Mouse (Mus musculus) layer of hippocampus, adult 2 months (tissue): Measurements from ENCODE around the gene Tpcn2. TPM values are rescaled to one million over a fixed set of nuclear protein-coding genes. Genes with fewer than 3 reads are reported as not detected.

Experiments
- DNase-seq, 2 experiments: peaks; one replicate each; pipeline ENCODE4 v3.0.0; 2022; ENCODE audit warnings: low spot score in 2 of 2
- H3K27ac ChIP-seq: fragments of 200-600 bp; 2 replicates; pipeline ENCODE4 v1.8.1; 2022
- H3K4me3 ChIP-seq: fragments of 200-600 bp; 2 replicates; pipeline ENCODE4 v1.8.1; 2022; ENCODE audit warnings: mild to moderate bottlenecking
- CTCF ChIP-seq: fragments of 200-600 bp; conservative IDR thresholded peaks from 2 replicates; pipeline ENCODE4 v1.8.1; 2022; ENCODE audit warnings: antibody characterized with exemption, mild to moderate bottlenecking, moderate library complexity
- total RNA-seq, 2 experiments: library from RNA; stranded (reverse); gene quantifications; 2 replicates each; pipeline ENCODE4 v1.2.3; 2021

The Tpcn2 gene
- total RNA-seq, 2 experiments from 2014 or later, result 5.8 to 8.3 TPM

DNA sequence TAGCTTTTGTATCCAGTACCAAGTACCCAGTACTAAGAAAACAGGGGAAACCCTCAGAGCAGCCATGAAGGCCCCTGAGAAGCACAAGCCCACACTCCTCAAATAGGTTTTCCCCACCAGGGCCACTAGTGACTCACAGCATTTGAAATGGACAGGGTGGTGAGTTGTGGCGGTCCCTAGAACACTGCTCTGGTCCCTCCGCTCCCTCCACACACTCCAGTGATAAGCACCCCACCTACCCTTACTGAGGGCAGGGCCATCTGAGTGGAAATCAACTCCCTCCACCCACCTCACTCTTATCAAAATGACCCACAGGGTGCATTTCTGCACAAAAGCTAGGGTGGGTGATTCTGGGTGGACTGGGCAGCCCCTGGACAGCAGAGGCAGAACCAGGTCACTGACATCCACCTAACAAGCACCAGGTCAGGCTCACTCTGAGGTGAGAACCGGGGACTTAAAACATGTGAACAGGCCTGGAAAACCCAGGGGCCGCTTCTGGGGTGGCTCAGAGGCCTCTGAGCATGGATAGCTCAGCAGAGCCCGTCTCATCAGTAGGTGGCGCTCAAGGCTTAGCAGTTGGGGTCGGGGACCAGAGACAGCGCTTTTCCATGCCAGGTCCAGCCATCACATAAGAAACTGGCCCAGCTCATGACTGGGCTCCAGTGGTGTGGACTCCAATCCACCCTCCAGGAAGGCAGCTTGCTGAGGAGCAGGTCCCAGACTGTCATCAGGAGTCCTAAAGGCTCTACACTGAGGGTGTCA lies 30.9 kb downstream of the Tpcn2 start:
- Histone ChIP-seq H3K4me3 (no peak overlapping the region), H3K27ac (no peak overlapping the region)
- DNase-seq, result peak; percentile 75 to 91
- peak; percentile 99 for TF ChIP-seq CTCF

GRCm38 (mm10) chr7:145250225-145250624 lies 33.6 kb downstream of the Tpcn2 start:
- no peak overlapping the region for H3K27ac ChIP-seq
- H3K4me3 ChIP-seq, result no peak overlapping the region
- no peak for TF ChIP-seq CTCF
- no peak for DNase-seq

- no peak for TF ChIP-seq CTCF
- no peak for DNase-seq
Measured at GRCm38 (mm10) chr7:145248911-145249310, 34.9 kb downstream of the Tpcn2 start.

GRCm38 (mm10) chr7:145242851-145243712 lies 40.7 kb downstream of the Tpcn2 start:
- no peak overlapping the region for H3K4me3 ChIP-seq
- peak; percentile 99 for TF ChIP-seq CTCF
- peak; percentile 65 to 87 for DNase-seq
- no peak overlapping the region for H3K27ac ChIP-seq

More at GRCm38 (mm10) chr7:145248911-145249310, 34.9 kb downstream of the Tpcn2 start:
- no peak overlapping the region for H3K27ac ChIP-seq
- no peak overlapping the region for H3K4me3 ChIP-seq

DNA sequence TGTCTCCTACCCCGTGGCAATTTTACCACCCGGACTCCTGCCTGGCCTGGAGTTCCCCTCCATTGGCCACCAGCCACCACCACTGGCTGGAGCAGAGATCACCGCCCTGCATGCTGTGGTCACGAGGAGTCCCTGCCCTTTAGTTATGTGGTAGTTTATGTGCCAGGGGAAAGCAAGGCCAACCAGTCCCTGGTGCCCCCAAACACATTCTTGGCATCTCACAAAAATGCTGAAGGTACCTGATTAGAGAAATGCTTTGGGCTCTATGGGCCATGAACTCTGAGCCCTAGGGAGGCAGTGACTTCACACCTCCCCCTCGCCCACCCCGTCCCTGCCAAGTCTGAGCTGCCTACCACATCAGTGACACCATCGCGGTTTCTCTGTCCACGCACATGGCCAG lies 41.8 kb downstream of the Tpcn2 start:
- no peak overlapping the region for H3K27ac ChIP-seq
- no peak for DNase-seq
- TF ChIP-seq CTCF, result no peak
- H3K4me3 ChIP-seq, result no peak overlapping the region

DNA sequence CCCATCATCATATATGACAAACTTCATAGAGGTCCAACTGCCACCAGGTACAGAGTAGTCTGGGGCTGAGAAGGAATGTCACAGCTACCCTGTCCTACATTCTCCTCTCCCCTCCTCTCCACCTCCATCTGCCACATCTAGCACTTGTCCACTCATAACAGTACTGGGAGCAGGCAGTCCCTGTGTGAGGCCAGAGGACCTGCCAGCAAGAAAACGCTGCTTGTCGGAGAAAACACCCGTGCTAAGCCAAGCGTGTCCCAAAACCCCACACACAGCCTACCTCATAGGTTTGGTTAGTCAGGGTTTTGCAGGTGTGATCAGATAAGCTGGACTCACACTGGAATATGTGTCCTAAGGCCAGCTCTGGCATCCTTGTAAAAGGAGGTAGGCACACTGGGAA lies 42.9 kb downstream of the Tpcn2 start:
- Histone ChIP-seq H3K4me3 (no peak overlapping the region), H3K27ac (no peak overlapping the region)
- DNase-seq, result no peak
- no peak for TF ChIP-seq CTCF

DNA sequence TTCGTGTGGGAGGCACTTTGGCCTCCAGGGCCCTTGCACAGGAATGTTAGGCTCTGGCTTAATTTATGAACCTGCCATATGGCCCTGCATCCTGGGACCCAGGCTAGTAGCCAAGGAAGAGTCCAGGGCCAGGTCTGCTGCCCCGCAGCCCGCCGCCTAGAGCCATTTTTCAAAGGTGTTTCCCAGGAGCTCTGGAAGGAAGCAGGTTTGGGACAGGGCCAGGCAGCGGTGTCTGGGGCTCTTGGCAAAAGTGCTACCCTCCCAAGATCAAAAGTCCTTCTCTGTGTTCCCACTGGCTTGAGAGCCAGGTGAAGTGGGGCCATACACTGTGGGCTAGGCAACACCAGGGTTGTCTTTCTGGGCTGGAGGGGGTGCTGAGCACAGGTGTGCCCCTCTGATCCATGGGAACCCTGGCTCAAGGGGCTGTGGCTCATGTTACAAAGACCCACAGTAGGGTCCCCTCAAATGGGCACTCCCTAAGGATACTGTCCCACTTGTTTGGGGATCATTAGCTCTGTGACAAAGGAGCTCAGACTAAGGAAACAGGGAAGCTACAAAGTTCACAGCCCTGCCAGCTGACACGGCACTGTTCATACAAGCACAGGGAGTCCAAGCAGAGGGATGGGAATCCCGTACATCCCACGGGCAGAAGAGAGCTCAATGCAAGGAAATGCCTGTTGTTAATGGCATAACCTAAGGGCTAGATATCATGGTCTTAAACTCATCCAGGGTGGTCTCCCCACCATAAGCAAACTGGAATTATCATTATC lies 43.9 kb downstream of the Tpcn2 start:
- no peak overlapping the region for H3K27ac ChIP-seq
- DNase-seq, result no peak
- H3K4me3 ChIP-seq, result no peak overlapping the region
- no peak for TF ChIP-seq CTCF

- no peak overlapping the region for H3K27ac ChIP-seq
- TF ChIP-seq CTCF, result no peak
- no peak for DNase-seq
- no peak overlapping the region for H3K4me3 ChIP-seq
Measured at GRCm38 (mm10) chr7:145239145-145239544, 44.7 kb downstream of the Tpcn2 start.

- DNase-seq, result no peak
- TF ChIP-seq CTCF, result no peak
- Histone ChIP-seq H3K4me3 (no peak overlapping the region), H3K27ac (no peak overlapping the region)
Measured at GRCm38 (mm10) chr7:145234841-145235790, 48.7 kb downstream of the Tpcn2 start.

DNA sequence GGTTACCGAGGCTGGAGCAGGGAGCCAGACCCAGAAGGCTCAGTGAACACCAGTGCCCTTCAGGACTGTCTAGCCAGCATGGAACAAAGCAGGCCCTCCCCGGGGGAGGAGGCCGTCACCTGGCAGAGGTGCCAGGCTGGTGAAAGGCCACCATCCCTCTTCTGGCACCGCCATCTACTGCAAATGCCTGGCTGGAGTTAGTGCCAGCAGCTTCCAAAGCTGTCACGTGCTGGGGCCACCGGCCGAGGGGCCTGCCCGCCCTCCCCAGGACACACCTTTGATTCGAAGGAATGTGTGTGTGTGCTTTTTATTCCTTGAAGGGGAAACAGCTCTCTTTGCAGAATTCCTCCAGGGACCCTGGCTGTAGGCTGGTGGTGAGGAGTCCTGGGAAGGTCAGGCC lies 52.2 kb downstream of the Tpcn2 start:
- DNase-seq, result no peak
- Histone ChIP-seq H3K27ac (no peak overlapping the region), H3K4me3 (no peak overlapping the region)
- TF ChIP-seq CTCF, result no peak

- no peak for TF ChIP-seq CTCF
- no peak overlapping the region for H3K4me3 ChIP-seq
- DNase-seq, result no peak
- H3K27ac ChIP-seq, result no peak overlapping the region
Measured at GRCm38 (mm10) chr7:145226641-145227040, 57.2 kb downstream of the Tpcn2 start.

- Histone ChIP-seq H3K27ac (no peak overlapping the region), H3K4me3 (no peak overlapping the region)
- TF ChIP-seq CTCF, result no peak
- no peak for DNase-seq
Measured at GRCm38 (mm10) chr7:145225626-145226025, 58.2 kb downstream of the Tpcn2 start.
